Mouse (Mus musculus) liver, adult 2 months (tissue): Measurements from ENCODE around the gene Zfp651.

Experiments
- CTCF ChIP-seq: fragments of 200-500 bp; IDR thresholded peaks from 2 replicates; pipeline ENCODE4 v1.5.1; 2011; ENCODE audit warnings: low read depth, low read length, control low read depth
- POLR2A ChIP-seq: fragments of 200-500 bp; IDR thresholded peaks from 2 replicates; pipeline ENCODE4 v1.6.1; 2011; ENCODE audit warnings: low read length, control low read depth; ENCODE audit not compliant: insufficient read depth; ENCODE audit errors: extremely low read depth

DNA sequence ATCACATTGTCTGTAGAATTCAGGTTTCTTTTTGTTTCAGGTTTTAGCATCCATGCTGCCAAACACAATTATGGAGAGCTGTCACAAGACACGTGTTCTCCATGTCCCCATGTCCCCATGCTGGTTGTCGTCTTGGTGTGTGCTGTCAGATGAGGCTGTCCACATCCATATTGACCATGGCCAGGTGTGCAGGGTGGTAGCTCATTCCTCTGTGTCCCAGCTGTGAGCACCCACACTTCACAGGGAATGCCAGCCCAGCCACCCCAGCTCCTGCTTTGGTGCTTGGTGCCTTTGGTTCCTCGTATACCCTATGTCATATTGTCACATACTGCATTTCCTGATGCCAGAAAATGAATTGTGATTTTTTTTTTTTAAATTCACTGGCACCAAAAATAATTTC lies 4.5 kb upstream of the Zfp651 start:
- TF ChIP-seq CTCF (no peak), POLR2A (no peak)
